Mouse (Mus musculus): ENCODE measurements around the gene Sumo1.

Sumo1 gene

GRCm38 (mm10) chr1:59670641-59671168, at the start of gene Sumo1:
Gene Sumo1 (minus strand): TSS chr1:59670834.
- no peaks in the 10 kb centered on the region for H3K9me3 ChIP-seq (ENCODE audit: low read length)
- H3K4me1 ChIP-seq (replicated peaks; ENCODE audit: low read depth, low read length) = peaks cover 44% of the 10 kb centered on the region
- TF ChIP-seq NANOG (IDR thresholded peaks at IDR 0.05; ENCODE audit: borderline replicate concordance, low read length) = no peak
- no peak for TF ChIP-seq POU5F1 (IDR thresholded peaks at IDR 0.05; ENCODE audit: borderline replicate concordance, low read length)
- no peak for TF ChIP-seq CTCF (conservative IDR thresholded peaks at IDR 0.05; ENCODE audit: low read length)
- no peaks in the 10 kb centered on the region for H3K27me3 ChIP-seq (ENCODE audit: insufficient read depth, low read length)
- peak within 1 kb of the TSS; percentile 97 for H3K4me3 ChIP-seq (replicated peaks; ENCODE audit: low read length)
- peaks cover 36% of the 10 kb centered on the region for H3K36me3 ChIP-seq (ENCODE audit: insufficient read depth, low read length)

GRCm38 (mm10) chr1:59719900-59720299, 49.3 kb upstream of the Sumo1 start:
- TF ChIP-seq CTCF (conservative IDR thresholded peaks at IDR 0.05; ENCODE audit: low read length) = peak; percentile 76
- no peak for TF ChIP-seq NANOG (IDR thresholded peaks at IDR 0.05; ENCODE audit: borderline replicate concordance, low read length)
- peaks cover 39% of the 10 kb centered on the region for H3K4me1 ChIP-seq (replicated peaks; ENCODE audit: low read depth, low read length)
- H3K4me3 ChIP-seq (replicated peaks; ENCODE audit: low read length) = no peak overlapping the region
- no peaks in the 10 kb centered on the region for H3K27me3 ChIP-seq (ENCODE audit: insufficient read depth, low read length)
- no peaks in the 10 kb centered on the region for H3K9me3 ChIP-seq (ENCODE audit: low read length)
- peaks cover 72% of the 10 kb centered on the region for H3K36me3 ChIP-seq (ENCODE audit: insufficient read depth, low read length)

- H3K4me1 ChIP-seq (replicated peaks; ENCODE audit: low read depth, low read length) = peaks cover 39% of the 10 kb centered on the region
- H3K36me3 ChIP-seq (ENCODE audit: insufficient read depth, low read length) = peaks cover 91% of the 10 kb centered on the region
- no peaks in the 10 kb centered on the region for H3K9me3 ChIP-seq (ENCODE audit: low read length)
- TF ChIP-seq POU5F1 (IDR thresholded peaks at IDR 0.05; ENCODE audit: borderline replicate concordance, low read length) (no peak), CTCF (conservative IDR thresholded peaks at IDR 0.05; ENCODE audit: low read length) (no peak), NANOG (IDR thresholded peaks at IDR 0.05; ENCODE audit: borderline replicate concordance, low read length) (no peak)
- H3K27me3 ChIP-seq (ENCODE audit: insufficient read depth, low read length) = no peaks in the 10 kb centered on the region
- no peak overlapping the region for H3K4me3 ChIP-seq (replicated peaks; ENCODE audit: low read length)
These were observed 31.1 kb upstream of the Sumo1 start for GRCm38 (mm10) chr1:59701766-59702165.

- H3K9me3 ChIP-seq (ENCODE audit: low read length) = no peaks in the 10 kb centered on the region
- no peak for TF ChIP-seq NANOG (IDR thresholded peaks at IDR 0.05; ENCODE audit: borderline replicate concordance, low read length)
- TF ChIP-seq POU5F1 (IDR thresholded peaks at IDR 0.05; ENCODE audit: borderline replicate concordance, low read length) = no peak
- no peak for TF ChIP-seq CTCF (conservative IDR thresholded peaks at IDR 0.05; ENCODE audit: low read length)
- peak overlapping the region; percentile 61 for H3K4me3 ChIP-seq (replicated peaks; ENCODE audit: low read length)
- H3K27me3 ChIP-seq (ENCODE audit: insufficient read depth, low read length) = no peaks in the 10 kb centered on the region
- H3K36me3 ChIP-seq (ENCODE audit: insufficient read depth, low read length) = peaks cover 94% of the 10 kb centered on the region
- peaks cover 70% of the 10 kb centered on the region for H3K4me1 ChIP-seq (replicated peaks; ENCODE audit: low read depth, low read length)
These were observed 27.6 kb upstream of the Sumo1 start for GRCm38 (mm10) chr1:59698207-59698606.

- Histone ChIP-seq H3K9me3 (ENCODE audit: low read length) (no peaks in the 10 kb centered on the region), H3K4me1 (replicated peaks; ENCODE audit: low read depth, low read length) (peaks cover 75% of the 10 kb centered on the region), H3K27me3 (ENCODE audit: insufficient read depth, low read length) (no peaks in the 10 kb centered on the region), H3K4me3 (replicated peaks; ENCODE audit: low read length) (peak overlapping the region; percentile 61), H3K36me3 (ENCODE audit: insufficient read depth, low read length) (peaks cover 94% of the 10 kb centered on the region)
- TF ChIP-seq CTCF (conservative IDR thresholded peaks at IDR 0.05; ENCODE audit: low read length) (no peak), NANOG (IDR thresholded peaks at IDR 0.05; ENCODE audit: borderline replicate concordance, low read length) (peak; percentile 93)
These were observed 27.1 kb upstream of the Sumo1 start for GRCm38 (mm10) chr1:59697751-59698150.

GRCm38 (mm10) chr1:59690467-59690866, 19.8 kb upstream of the Sumo1 start:
- no peaks in the 10 kb centered on the region for H3K9me3 ChIP-seq (ENCODE audit: low read length)
- TF ChIP-seq POU5F1 (IDR thresholded peaks at IDR 0.05; ENCODE audit: borderline replicate concordance, low read length) (no peak), CTCF (conservative IDR thresholded peaks at IDR 0.05; ENCODE audit: low read length) (no peak), NANOG (IDR thresholded peaks at IDR 0.05; ENCODE audit: borderline replicate concordance, low read length) (no peak)

GRCm38 (mm10) chr1:59687493-59687892, 16.9 kb upstream of the Sumo1 start:
- peak overlapping the region; percentile 97 for H3K4me3 ChIP-seq (replicated peaks; ENCODE audit: low read length)
- H3K4me1 ChIP-seq (replicated peaks; ENCODE audit: low read depth, low read length) = peaks cover 56% of the 10 kb centered on the region
- no peaks in the 10 kb centered on the region for H3K9me3 ChIP-seq (ENCODE audit: low read length)
- H3K36me3 ChIP-seq (ENCODE audit: insufficient read depth, low read length) = peaks cover 66% of the 10 kb centered on the region
- TF ChIP-seq POU5F1 (IDR thresholded peaks at IDR 0.05; ENCODE audit: borderline replicate concordance, low read length) (no peak), CTCF (conservative IDR thresholded peaks at IDR 0.05; ENCODE audit: low read length) (no peak)
- no peaks in the 10 kb centered on the region for H3K27me3 ChIP-seq (ENCODE audit: insufficient read depth, low read length)

More at GRCm38 (mm10) chr1:59690467-59690866, 19.8 kb upstream of the Sumo1 start:
- H3K4me1 ChIP-seq (replicated peaks; ENCODE audit: low read depth, low read length) = peaks cover 76% of the 10 kb centered on the region
- H3K27me3 ChIP-seq (ENCODE audit: insufficient read depth, low read length) = no peaks in the 10 kb centered on the region
- peaks cover 94% of the 10 kb centered on the region for H3K36me3 ChIP-seq (ENCODE audit: insufficient read depth, low read length)
- H3K4me3 ChIP-seq (replicated peaks; ENCODE audit: low read length) = no peak overlapping the region

GRCm38 (mm10) chr1:59684819-59685755, 14.5 kb upstream of the Sumo1 start, which contains the start of gene Nop58:
Gene Nop58 (plus strand): TSS chr1:59684971.
- Histone ChIP-seq H3K4me3 (replicated peaks; ENCODE audit: low read length) (peak within 1 kb of the TSS; percentile 97), H3K27me3 (ENCODE audit: insufficient read depth, low read length) (peaks cover 2% of the 10 kb centered on the region; the same call in 1 of the 2 replicates), H3K9me3 (ENCODE audit: low read length) (no peaks in the 10 kb centered on the region), H3K36me3 (ENCODE audit: insufficient read depth, low read length) (peaks cover 44% of the 10 kb centered on the region), H3K4me1 (replicated peaks; ENCODE audit: low read depth, low read length) (peaks cover 39% of the 10 kb centered on the region)
- no peak for TF ChIP-seq CTCF (conservative IDR thresholded peaks at IDR 0.05; ENCODE audit: low read length)
- TF ChIP-seq NANOG (IDR thresholded peaks at IDR 0.05; ENCODE audit: borderline replicate concordance, low read length) = no peak
- no peak for TF ChIP-seq POU5F1 (IDR thresholded peaks at IDR 0.05; ENCODE audit: borderline replicate concordance, low read length)

Data from E14TG2a.4 (cell line).